Mouse (Mus musculus) frontal cortex, postnatal 25 days (tissue): Measurements from ENCODE around the gene Tgfbr3.
A peak's percentile ranks its signal among the peaks of the same experiment; 100 is the strongest.
"Not testable (repeated sequence)": the region's sequence is repeated elsewhere in the genome, so short reads cannot be mapped to it uniquely, and the experiment has no call there.

Experiments
- DNase-seq, 2 experiments: peaks; one replicate each; pipeline ENCODE4 v3.0.0; 2022; ENCODE audit warnings: low spot score in 2 of 2

Tgfbr3 gene

GRCm38 (mm10) chr5:107279263-107279662, 10.2 kb downstream of the Tgfbr3 start:
- DNase-seq: no peak

GRCm38 (mm10) chr5:107276186-107276585, 13.2 kb downstream of the Tgfbr3 start:
- DNase-seq: no peak

- no peak for DNase-seq
These were observed 17.0 kb downstream of the Tgfbr3 start for GRCm38 (mm10) chr5:107272252-107273028.

- DNase-seq: no peak
These were observed 20.5 kb downstream of the Tgfbr3 start for GRCm38 (mm10) chr5:107269006-107269328.

- no peak for DNase-seq
These were observed 21.1 kb downstream of the Tgfbr3 start for GRCm38 (mm10) chr5:107268121-107269005.

GRCm38 (mm10) chr5:107266566-107266965, 22.9 kb downstream of the Tgfbr3 start:
- DNase-seq: no peak

GRCm38 (mm10) chr5:107264426-107265360, 24.7 kb downstream of the Tgfbr3 start:
- DNase-seq: no peak

- no peak for DNase-seq
These were observed 25.6 kb downstream of the Tgfbr3 start for GRCm38 (mm10) chr5:107263836-107264235.

- no peak for DNase-seq
These were observed 27.5 kb downstream of the Tgfbr3 start for GRCm38 (mm10) chr5:107261930-107262329.

- no peak for DNase-seq
These were observed 28.5 kb downstream of the Tgfbr3 start for GRCm38 (mm10) chr5:107260708-107261495.

GRCm38 (mm10) chr5:107259487-107260040, 29.9 kb downstream of the Tgfbr3 start:
- DNase-seq: no peak

GRCm38 (mm10) chr5:107253395-107253794, 36.0 kb downstream of the Tgfbr3 start:
- DNase-seq: no peak

- DNase-seq: no peak
These were observed 37.0 kb downstream of the Tgfbr3 start for GRCm38 (mm10) chr5:107252435-107252834.

GRCm38 (mm10) chr5:107251751-107252305, 37.6 kb downstream of the Tgfbr3 start:
- DNase-seq: peak in 1 of 2 experiments; percentile 19

GRCm38 (mm10) chr5:107250548-107251272, 38.7 kb downstream of the Tgfbr3 start:
- DNase-seq: no peak

- DNase-seq: no peak
These were observed 40.7 kb downstream of the Tgfbr3 start for GRCm38 (mm10) chr5:107248732-107249131.

- DNase-seq: not testable (repeated sequence)
These were observed 41.1 kb downstream of the Tgfbr3 start for GRCm38 (mm10) chr5:107248302-107248701.

GRCm38 (mm10) chr5:107247786-107248185, 41.6 kb downstream of the Tgfbr3 start:
- DNase-seq: no peak

- no peak for DNase-seq
These were observed 46.0 kb downstream of the Tgfbr3 start for GRCm38 (mm10) chr5:107243445-107243844.

- no peak for DNase-seq
These were observed 46.4 kb downstream of the Tgfbr3 start for GRCm38 (mm10) chr5:107242993-107243392.
